Mouse (Mus musculus) forebrain, embryonic 13.5 days (tissue): ENCODE data around the gene Dgcr6. TPM values are rescaled to one million over a fixed set of nuclear protein-coding genes. Genes with fewer than 3 reads are reported as not detected.
A peak's percentile ranks its signal among the peaks of the same experiment; 100 is the strongest.

Source experiments
- ATAC-seq: fragments of 200-750 bp; cut with Nextera tagmentation; 2 replicates; pipeline ENCODE4 v1.8.0; 2017
- H3K27ac ChIP-seq: fragments of 300-500 bp; sonication (generic); 2 replicates; pipeline ENCODE4 v1.5.1; 2015; ENCODE audit warnings: inconsistent platforms, mild to moderate bottlenecking, moderate library complexity
- H3K27me3 ChIP-seq: fragments of 300-500 bp; sonication (generic); 2 replicates; pipeline ENCODE4 v1.6.1; 2015; ENCODE audit warnings: mild to moderate bottlenecking, inconsistent platforms
- H3K36me3 ChIP-seq: fragments of 300-500 bp; sonication (generic); 2 replicates; pipeline ENCODE4 v1.6.1; 2015; ENCODE audit warnings: mild to moderate bottlenecking, inconsistent platforms; ENCODE audit not compliant: poor library complexity, severe bottlenecking
- H3K4me1 ChIP-seq: fragments of 300-500 bp; sonication (generic); 2 replicates; pipeline ENCODE4 v1.6.1; 2015; ENCODE audit warnings: inconsistent platforms
- H3K4me2 ChIP-seq: fragments of 300-500 bp; sonication (generic); 2 replicates; pipeline ENCODE4 v1.6.1; 2015; ENCODE audit warnings: inconsistent platforms, mild to moderate bottlenecking, moderate library complexity
- H3K4me3 ChIP-seq: fragments of 300-500 bp; sonication (generic); 2 replicates; pipeline ENCODE4 v1.5.1; 2015; ENCODE audit warnings: mild to moderate bottlenecking, inconsistent platforms
- H3K9ac ChIP-seq: fragments of 300-500 bp; sonication (generic); 2 replicates; pipeline ENCODE4 v1.6.1; 2015; ENCODE audit warnings: mild to moderate bottlenecking, inconsistent platforms
- H3K9me3 ChIP-seq: fragments of 300-500 bp; sonication (generic); replicated peaks from 2 replicates; pipeline ENCODE4 v1.6.1; 2016; ENCODE audit warnings: inconsistent platforms
- WGBS: fragments of 180-500 bp; shearing (Covaris S2); methylation state at CpG from one replicate; pipeline ENCODE4 v1.1.7; 2015; 5-methylcytosine and 5-hydroxymethylcytosine counted together
- polyA plus RNA-seq: library from polyadenylated mRNA; unstranded; fragments of >200 nt; fragmentation: Nextera tagmentation; extraction: Ambion mirVana; gene quantifications from 2 replicates; pipeline ENCODE4 v1.2.1, GENCODE M21; 2015

Gene Dgcr6
- polyA plus RNA-seq, 1 experiment from 2014 or later, result 164 TPM

- H3K4me1 ChIP-seq, result no peaks in the 10 kb centered on the region
- no peak overlapping the region for H3K27ac ChIP-seq
- no peak for ATAC-seq
- no peak overlapping the region for H3K4me2 ChIP-seq
- no peaks in the 10 kb centered on the region; the same call in 1 of the 2 replicates for H3K9me3 ChIP-seq
- H3K27me3 ChIP-seq, result no peaks in the 10 kb centered on the region
- no peak overlapping the region for H3K9ac ChIP-seq
- WGBS, result 72% methylated on average over 5 of the region's 5 CpGs
- no peak overlapping the region for H3K4me3 ChIP-seq
- H3K36me3 ChIP-seq, result no peaks in the 10 kb centered on the region
These were observed 43.7 kb downstream of the Dgcr6 start for GRCm38 (mm10) chr16:18096348-18096747.

DNA sequence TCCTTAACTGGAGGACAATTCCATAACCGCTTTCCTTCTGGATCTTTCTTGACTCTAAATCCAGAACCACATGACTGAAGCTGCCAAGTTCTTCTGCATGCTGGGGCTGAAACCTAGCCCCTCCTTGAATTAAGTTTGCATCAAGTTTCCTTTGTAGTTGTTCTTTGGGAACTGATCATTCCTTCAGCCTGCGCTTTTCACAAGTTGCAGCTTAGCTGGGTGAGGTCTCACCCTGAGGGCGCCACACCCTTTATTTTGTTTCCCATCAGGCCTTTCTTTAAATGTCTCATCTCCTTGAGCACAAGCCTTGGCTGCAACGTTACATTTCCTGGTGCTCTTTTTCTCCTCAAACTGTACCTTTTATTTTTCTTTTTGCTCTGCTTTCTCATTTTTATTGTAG lies 50.2 kb downstream of the Dgcr6 start:
- H3K9me3 ChIP-seq, result no peaks in the 10 kb centered on the region
- H3K4me2 ChIP-seq, result no peak overlapping the region
- ATAC-seq, result no peak
- no peak overlapping the region for H3K4me3 ChIP-seq
- H3K27me3 ChIP-seq, result no peaks in the 10 kb centered on the region
- H3K4me1 ChIP-seq, result no peaks in the 10 kb centered on the region
- no peaks in the 10 kb centered on the region for H3K36me3 ChIP-seq
- H3K27ac ChIP-seq, result no peak overlapping the region
- WGBS, result 75% methylated on average over 4 of the region's 4 CpGs
- H3K9ac ChIP-seq, result no peak overlapping the region

- Histone ChIP-seq H3K4me1 (no peaks in the 10 kb centered on the region), H3K9me3 (no peaks in the 10 kb centered on the region), H3K27ac (no peak overlapping the region), H3K4me2 (no peak overlapping the region), H3K9ac (no peak overlapping the region), H3K27me3 (no peaks in the 10 kb centered on the region), H3K4me3 (no peak overlapping the region), H3K36me3 (no peaks in the 10 kb centered on the region)
- 79% methylated on average over 1 of the region's 1 CpGs for WGBS
- no peak for ATAC-seq
These were observed 50.7 kb downstream of the Dgcr6 start for GRCm38 (mm10) chr16:18103366-18103765.

GRCm38 (mm10) chr16:18103808-18104207 lies 51.1 kb downstream of the Dgcr6 start:
- no peaks in the 10 kb centered on the region for H3K4me1 ChIP-seq
- no peak overlapping the region for H3K27ac ChIP-seq
- ATAC-seq, result no peak
- H3K9ac ChIP-seq, result no peak overlapping the region
- H3K4me3 ChIP-seq, result no peak overlapping the region
- 47% methylated on average over 6 of the region's 6 CpGs for WGBS
- no peaks in the 10 kb centered on the region for H3K9me3 ChIP-seq
- H3K27me3 ChIP-seq, result no peaks in the 10 kb centered on the region
- no peak overlapping the region for H3K4me2 ChIP-seq
- H3K36me3 ChIP-seq, result no peaks in the 10 kb centered on the region

- Histone ChIP-seq H3K4me3 (no peak overlapping the region), H3K9ac (no peak overlapping the region), H3K36me3 (no peaks in the 10 kb centered on the region), H3K4me2 (no peak overlapping the region), H3K9me3 (peaks cover 9% of the 10 kb centered on the region), H3K27me3 (no peaks in the 10 kb centered on the region), H3K27ac (no peak overlapping the region), H3K4me1 (no peaks in the 10 kb centered on the region)
- peak; percentile 74 for ATAC-seq
- WGBS, result 61% methylated on average over 5 of the region's 5 CpGs
These were observed 55.7 kb downstream of the Dgcr6 start for GRCm38 (mm10) chr16:18108221-18108966.

- Histone ChIP-seq H3K4me3 (no peak overlapping the region), H3K27ac (no peak overlapping the region), H3K36me3 (no peaks in the 10 kb centered on the region), H3K27me3 (no peaks in the 10 kb centered on the region), H3K9ac (no peak overlapping the region), H3K9me3 (peaks cover 9% of the 10 kb centered on the region), H3K4me2 (no peak overlapping the region), H3K4me1 (no peaks in the 10 kb centered on the region)
- 82% methylated on average over 7 of the region's 7 CpGs for WGBS
- no peak for ATAC-seq
These were observed 58.4 kb downstream of the Dgcr6 start for GRCm38 (mm10) chr16:18111042-18111441.

DNA sequence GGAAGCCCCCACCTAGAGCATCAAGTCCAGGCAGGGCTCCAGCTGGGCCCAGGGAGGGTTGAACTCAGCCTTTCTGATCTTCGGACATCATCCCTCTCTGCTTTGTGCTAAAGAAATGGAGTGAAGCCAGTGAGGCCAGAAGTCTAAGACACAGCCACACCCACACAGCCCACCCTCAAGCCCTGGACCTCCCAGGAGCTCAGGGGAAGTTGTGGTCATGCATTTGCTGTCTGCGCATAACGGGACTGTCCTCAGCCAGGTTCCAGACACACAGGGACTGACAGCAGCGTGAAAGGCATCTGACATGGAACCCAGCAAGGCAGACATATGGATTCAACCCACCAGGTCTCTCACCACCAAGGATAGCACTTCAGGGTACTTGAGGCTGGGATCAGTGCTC lies 63.8 kb downstream of the Dgcr6 start:
- WGBS, result 82% methylated on average over 4 of the region's 4 CpGs
- Histone ChIP-seq H3K27ac (no peak overlapping the region), H3K4me3 (no peak overlapping the region), H3K36me3 (no peaks in the 10 kb centered on the region), H3K4me2 (no peak overlapping the region), H3K9ac (no peak overlapping the region), H3K27me3 (no peaks in the 10 kb centered on the region), H3K9me3 (no peaks in the 10 kb centered on the region), H3K4me1 (peaks cover 8% of the 10 kb centered on the region)
- ATAC-seq, result no peak

DNA sequence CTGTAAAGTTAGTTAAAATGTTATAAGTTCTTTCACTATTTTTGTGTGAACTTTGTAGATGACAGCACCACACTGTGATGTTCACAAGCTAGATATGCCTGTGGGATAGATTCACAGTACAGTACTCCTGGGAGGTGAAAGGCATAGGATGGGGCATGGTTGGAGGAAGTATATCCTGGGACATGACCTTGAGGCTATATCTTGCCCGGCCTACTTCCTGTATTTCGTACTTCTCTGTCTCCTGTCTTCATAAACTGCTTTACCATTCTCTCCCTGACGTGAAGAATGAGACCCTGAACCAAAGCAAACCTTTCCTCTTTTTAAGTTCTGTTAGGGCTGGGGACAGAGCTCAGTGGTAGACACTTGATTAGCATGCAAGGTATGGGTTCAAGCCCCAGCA lies 65.6 kb downstream of the Dgcr6 start:
- H3K27me3 ChIP-seq, result peaks cover 3% of the 10 kb centered on the region; the same call in 1 of the 2 replicates
- peaks cover 8% of the 10 kb centered on the region for H3K4me1 ChIP-seq
- no peaks in the 10 kb centered on the region for H3K9me3 ChIP-seq
- no peak for ATAC-seq
- WGBS, result 82% methylated on average over 3 of the region's 3 CpGs
- no peak overlapping the region for H3K4me2 ChIP-seq
- H3K27ac ChIP-seq, result no peak overlapping the region
- no peaks in the 10 kb centered on the region for H3K36me3 ChIP-seq
- H3K4me3 ChIP-seq, result no peak overlapping the region
- H3K9ac ChIP-seq, result no peak overlapping the region

GRCm38 (mm10) chr16:18119031-18119730 lies 66.5 kb downstream of the Dgcr6 start:
- H3K36me3 ChIP-seq, result no peaks in the 10 kb centered on the region
- peaks cover 8% of the 10 kb centered on the region for H3K4me1 ChIP-seq
- no peaks in the 10 kb centered on the region for H3K9me3 ChIP-seq
- WGBS, result 16% methylated on average over 8 of the region's 8 CpGs
- H3K27ac ChIP-seq, result peak overlapping the region; percentile 55; the same call in 1 of the 2 replicates
- H3K9ac ChIP-seq, result no peak overlapping the region
- no peak overlapping the region for H3K4me2 ChIP-seq
- peak; percentile 90 for ATAC-seq
- no peak overlapping the region for H3K4me3 ChIP-seq
- peaks cover 3% of the 10 kb centered on the region; the same call in 1 of the 2 replicates for H3K27me3 ChIP-seq

Other genes with a start within 250 kb of the Dgcr6 start
- gene B830017H08Rik, start 219.7 kb upstream of the Dgcr6 start, polyA plus RNA-seq, result 0.27 and 0.55 TPM in 2 replicates
- gene Car15, start 214.5 kb upstream of the Dgcr6 start, polyA plus RNA-seq, result 4.5 and 6.1 TPM in 2 replicates
- 0.35 and 0.49 TPM in 2 replicates for gene Gm20518, start 161.2 kb upstream of the Dgcr6 start, polyA plus RNA-seq
- gene Tssk1, start 158.6 kb upstream of the Dgcr6 start, polyA plus RNA-seq, result 0.05 TPM in 2 replicates
- 85.6 and 101 TPM in 2 replicates for gene Dgcr2, start 154.3 kb upstream of the Dgcr6 start, polyA plus RNA-seq
- gene Tssk2, start 154.2 kb upstream of the Dgcr6 start, polyA plus RNA-seq, result not detected in 2 replicates
- 48.9 and 54.6 TPM in 2 replicates for gene Ess2, start 141.5 kb upstream of the Dgcr6 start, polyA plus RNA-seq
- 0.32 TPM in 1 of 2 replicates, not detected in the other for gene Gsc2, start 137.8 kb upstream of the Dgcr6 start, polyA plus RNA-seq
- gene Slc25a1, start 124.6 kb upstream of the Dgcr6 start, polyA plus RNA-seq, result 104 and 118 TPM in 2 replicates
- not detected in 2 replicates for gene Vpreb2, start 72.4 kb upstream of the Dgcr6 start, polyA plus RNA-seq
- 3.7 and 6.3 TPM in 2 replicates for gene Prodh, start 37.3 kb downstream of the Dgcr6 start, polyA plus RNA-seq
- 7.3 and 7.8 TPM in 2 replicates for gene Rtn4r, start 74.8 kb downstream of the Dgcr6 start, polyA plus RNA-seq
- gene Ccdc188, start 165.0 kb downstream of the Dgcr6 start, polyA plus RNA-seq, result 0.13 TPM in 1 of 2 replicates, not detected in the other
- 7.7 and 8.4 TPM in 2 replicates for gene Zdhhc8, start 182.3 kb downstream of the Dgcr6 start, polyA plus RNA-seq
- gene Trmt2a, start 195.8 kb downstream of the Dgcr6 start, polyA plus RNA-seq, result 116 and 126 TPM in 2 replicates
- 726 and 766 TPM in 2 replicates for gene Ranbp1, start 195.9 kb downstream of the Dgcr6 start, polyA plus RNA-seq
- 2.5 and 7.6 TPM in 2 replicates for gene Gm49776, start 205.5 kb downstream of the Dgcr6 start, polyA plus RNA-seq
- 37.7 and 44.0 TPM in 2 replicates for gene Dgcr8, start 236.4 kb downstream of the Dgcr6 start, polyA plus RNA-seq